1 mouse cellular context compared by ENCODE assay signal in the genomic region with DNA sequence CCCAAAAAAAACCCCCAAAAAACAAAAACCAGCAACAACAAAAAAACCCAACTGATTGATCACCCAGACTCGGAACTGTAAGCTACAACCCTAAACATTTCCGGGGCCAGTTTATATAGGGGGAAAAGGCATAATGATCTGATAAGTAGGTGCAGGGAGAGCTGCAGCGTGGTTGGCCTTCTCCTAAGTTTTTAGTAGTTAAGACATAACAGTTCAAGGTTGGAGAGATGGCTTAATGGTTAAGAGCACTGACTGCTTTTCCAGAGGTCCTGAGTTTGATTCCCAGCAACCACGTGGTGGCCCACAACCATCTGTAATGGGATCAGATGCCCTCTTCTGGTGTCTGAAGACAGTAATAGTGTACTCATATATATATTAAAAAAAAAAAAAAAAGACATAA.
TF ChIP-seq lines count a peak whose summit lies in the region.

No protein-coding gene starts in this region.

TF ChIP-seq in MEL, 35 proteins besides CTCF, POLR2A, EP300 and RAD21:
- TF ChIP-seq ZC3H11A (IDR thresholded peaks at IDR 0.05; ENCODE audit: low read depth, low read length) (no peak), GATA1 (IDR thresholded peaks at IDR 0.05; ENCODE audit: low read depth, low read length) (no peak), JUND (IDR thresholded peaks at IDR 0.05; ENCODE audit: low read depth, low read length) (no peak), NRF1 (IDR thresholded peaks at IDR 0.05; ENCODE audit: insufficient read depth, low read depth, low read length, poor library complexity, severe bottlenecking) (no peak), ZKSCAN1 (IDR thresholded peaks at IDR 0.05; ENCODE audit: low read depth, low read length) (no peak), MAFK (IDR thresholded peaks at IDR 0.05; ENCODE audit: borderline replicate concordance, low read depth, low read length) (no peak), ZNF384 (IDR thresholded peaks at IDR 0.05; ENCODE audit: low read depth, low read length) (no peak), MXI1 (IDR thresholded peaks at IDR 0.05; ENCODE audit: low read depth, low read length) (no peak), ZMIZ1 (IDR thresholded peaks at IDR 0.05; ENCODE audit: low read depth, low read length) (no peak), TAL1 (IDR thresholded peaks at IDR 0.05; ENCODE audit: low read length) (no peak), CHD2 (IDR thresholded peaks at IDR 0.05; ENCODE audit: low read length) (no peak), GABPA (IDR thresholded peaks at IDR 0.05; ENCODE audit: low read depth, low read length) (no peak), MYB (IDR thresholded peaks at IDR 0.05; ENCODE audit: low read depth, low read length) (no peak), TCF12 (IDR thresholded peaks at IDR 0.05; ENCODE audit: low read depth, low read length) (no peak), SMC3 (IDR thresholded peaks at IDR 0.05; ENCODE audit: low read depth, low read length) (no peak), UBTF (IDR thresholded peaks at IDR 0.05; ENCODE audit: borderline replicate concordance, insufficient read depth, low read depth, low read length) (no peak), ETS1 (IDR thresholded peaks at IDR 0.05; ENCODE audit: low read depth, low read length) (0 out of 2 replicates have a peak, but pooled peaks have one; percentile 4), ELF1 (IDR thresholded peaks at IDR 0.05; ENCODE audit: low read depth, low read length) (0 out of 2 replicates have a peak, but pooled peaks have one; percentile 1), CHD1 (IDR thresholded peaks at IDR 0.05; ENCODE audit: low read depth, low read length) (no peak), E2F4 (IDR thresholded peaks at IDR 0.05; ENCODE audit: borderline replicate concordance, low read depth, low read length) (no peak), POLR2AphosphoS5 (IDR thresholded peaks at IDR 0.05; ENCODE audit: borderline replicate concordance, low read depth, low read length) (no peak), RCOR1 (IDR thresholded peaks at IDR 0.05; ENCODE audit: low read depth, low read length) (no peak), MEF2A (IDR thresholded peaks at IDR 0.05; ENCODE audit: extremely low read depth, insufficient replicate concordance, low read depth, low read length, poor library complexity, severe bottlenecking) (no peak), POLR2AphosphoS2 (IDR thresholded peaks at IDR 0.05; ENCODE audit: low read length) (no peak), TBP (IDR thresholded peaks at IDR 0.05; ENCODE audit: low read depth, low read length) (peak; percentile 74; the same call in 1 of the 2 replicates), KAT2A (conservative IDR thresholded peaks at IDR 0.05; ENCODE audit: low read depth, low read length) (no peak), MAX (IDR thresholded peaks at IDR 0.05; ENCODE audit: low read length) (no peak), NELFE (IDR thresholded peaks at IDR 0.05; ENCODE audit: low read depth, low read length) (no peak), USF1 (IDR thresholded peaks at IDR 0.05; ENCODE audit: low read depth, low read length) (no peak), SIN3A (IDR thresholded peaks at IDR 0.05; ENCODE audit: low read length) (no peak), MAZ (IDR thresholded peaks at IDR 0.05; ENCODE audit: low read depth, low read length) (no peak), BHLHE40 (IDR thresholded peaks at IDR 0.05; ENCODE audit: borderline replicate concordance, low read depth, low read length) (no peak), MYC (IDR thresholded peaks at IDR 0.05; ENCODE audit: low read depth, low read length) (0 out of 2 replicates have a peak, but pooled peaks have one; percentile 54)
TF ChIP-seq in MEL: peak in this region for 4.
